Mouse (Mus musculus) bone marrow, adult 2 months (tissue): ENCODE results near the gene Cmbl. TPM values are rescaled to one million over a fixed set of nuclear protein-coding genes. Genes with fewer than 3 reads are reported as not detected.

ENCODE experiments used
- H3K27ac ChIP-seq: fragments of 200-500 bp; 2 replicates; pipeline ENCODE4 v1.5.1; 2012; ENCODE audit warnings: low read depth, mild to moderate bottlenecking, control low read depth, inconsistent platforms, low read length; ENCODE audit not compliant: control insufficient read depth, poor library complexity, insufficient read depth
- H3K4me1 ChIP-seq: fragments of 200-500 bp; 2 replicates; pipeline ENCODE4 v1.6.1; 2011; ENCODE audit warnings: low read length; ENCODE audit not compliant: control insufficient read depth, insufficient read depth
- H3K4me3 ChIP-seq: fragments of 200-500 bp; replicated peaks from 2 replicates; pipeline ENCODE3; 2011; ENCODE audit warnings: mild to moderate bottlenecking, low read depth, low read length, control low read depth; ENCODE audit not compliant: control insufficient read depth
- CTCF ChIP-seq: fragments of 200-500 bp; IDR thresholded peaks from 2 replicates; pipeline ENCODE4 v1.5.1; 2011; ENCODE audit warnings: low read length, control low read depth; ENCODE audit not compliant: control insufficient read depth, insufficient read depth
- POLR2A ChIP-seq: fragments of 200-500 bp; IDR thresholded peaks from 2 replicates; pipeline ENCODE4 v1.6.1; 2011; ENCODE audit warnings: low read depth, mild to moderate bottlenecking, control low read depth, low read length, borderline replicate concordance; ENCODE audit not compliant: control insufficient read depth
- WGBS: fragments of 180-500 bp; shearing (Covaris S2); methylation state at CpG from one replicate; pipeline ENCODE4 v1.1.7; 2018; 5-methylcytosine and 5-hydroxymethylcytosine counted together
- polyA plus RNA-seq: library from polyadenylated mRNA; stranded (reverse); fragments of >200 nt; gene quantifications from 2 replicates; pipeline ENCODE4 v1.2.4, GENCODE M21; 2011; ENCODE audit warnings: low replicate concordance; ENCODE audit not compliant: missing spikeins, insufficient read depth, insufficient read length

Gene Cmbl
- polyA plus RNA-seq, 1 experiment, result 10.2 TPM

GRCm38 (mm10) chr15:31547421-31547820 lies 17.8 kb upstream of the Cmbl start:
- no peak overlapping the region for H3K27ac ChIP-seq
- H3K4me3 ChIP-seq, result no peak overlapping the region
- no peaks in the 10 kb centered on the region; the same call in 1 of the 2 replicates for H3K4me1 ChIP-seq
- 50% methylated on average over 5 of the region's 5 CpGs for WGBS
- no peak for TF ChIP-seq CTCF
- no peak for TF ChIP-seq POLR2A

GRCm38 (mm10) chr15:31550381-31550780 lies 14.8 kb upstream of the Cmbl start:
- Histone ChIP-seq H3K27ac (no peak overlapping the region), H3K4me3 (no peak overlapping the region), H3K4me1 (no peaks in the 10 kb centered on the region; the same call in 1 of the 2 replicates)
- no peak for TF ChIP-seq CTCF
- 78% methylated on average over 4 of the region's 4 CpGs for WGBS

GRCm38 (mm10) chr15:31554855-31555254 lies 10.3 kb upstream of the Cmbl start:
- Histone ChIP-seq H3K27ac (no peak overlapping the region), H3K4me1 (no peaks in the 10 kb centered on the region; the same call in 1 of the 2 replicates), H3K4me3 (no peak overlapping the region)
- 20% methylated on average over 2 of the region's 2 CpGs for WGBS
- TF ChIP-seq CTCF, result no peak
- TF ChIP-seq POLR2A, result no peak

GRCm38 (mm10) chr15:31561390-31561789 lies 3.8 kb upstream of the Cmbl start:
- Histone ChIP-seq H3K27ac (no peak overlapping the region), H3K4me3 (no peak overlapping the region), H3K4me1 (no peaks in the 10 kb centered on the region; the same call in 1 of the 2 replicates)
- WGBS, result 88% methylated on average over 6 of the region's 6 CpGs
- TF ChIP-seq POLR2A (no peak), CTCF (no peak)

- 92% methylated on average over 4 of the region's 4 CpGs for WGBS
- TF ChIP-seq POLR2A (no peak), CTCF (no peak)
- Histone ChIP-seq H3K27ac (no peak overlapping the region), H3K4me1 (no peaks in the 10 kb centered on the region; the same call in 1 of the 2 replicates), H3K4me3 (no peak overlapping the region)
Observed at GRCm38 (mm10) chr15:31561976-31562375, 3.2 kb upstream of the Cmbl start.

GRCm38 (mm10) chr15:31562847-31563246 lies 2.3 kb upstream of the Cmbl start:
- no peak for TF ChIP-seq CTCF
- no peak for TF ChIP-seq POLR2A
- H3K4me3 ChIP-seq, result no peak overlapping the region
- 67% methylated on average over 8 of the region's 8 CpGs for WGBS

GRCm38 (mm10) chr15:31563577-31564546 lies 1.3 kb upstream of the Cmbl start:
- WGBS, result 46% methylated on average over 19 of the region's 19 CpGs
- no peak overlapping the region for H3K4me3 ChIP-seq
- 0 out of 2 replicates have a peak overlapping the region, but pooled peaks have one; percentile 10 for H3K27ac ChIP-seq
- no peak; the same call in 1 of the 2 replicates for TF ChIP-seq POLR2A
- TF ChIP-seq CTCF, result no peak
- H3K4me1 ChIP-seq, result no peaks in the 10 kb centered on the region; the same call in 1 of the 2 replicates

More at GRCm38 (mm10) chr15:31562847-31563246, 2.3 kb upstream of the Cmbl start:
- Histone ChIP-seq H3K4me1 (no peaks in the 10 kb centered on the region; the same call in 1 of the 2 replicates), H3K27ac (no peak overlapping the region)

- H3K27ac ChIP-seq, result no peak overlapping the region
- TF ChIP-seq CTCF (no peak), POLR2A (no peak)
- 63% methylated on average over 1 of the region's 1 CpGs for whole genome bisulfite sequencing
- no peaks in the 10 kb centered on the region; the same call in 1 of the 2 replicates for H3K4me1 ChIP-seq
- H3K4me3 ChIP-seq, result no peak overlapping the region
Observed at GRCm38 (mm10) chr15:31565786-31566185, 597 bp downstream of the Cmbl start.

- WGBS, result 72% methylated on average over 7 of the region's 7 CpGs
- H3K4me3 ChIP-seq, result no peak overlapping the region
- no peak overlapping the region for H3K27ac ChIP-seq
- H3K4me1 ChIP-seq, result no peaks in the 10 kb centered on the region; the same call in 1 of the 2 replicates
- TF ChIP-seq POLR2A (no peak), CTCF (no peak)
Observed at GRCm38 (mm10) chr15:31567431-31567830, 2.2 kb downstream of the Cmbl start.
